In genomic region chr5:116421791-116422481, GRCm38 (mm10) we compare ENCODE assay signal across 9 mouse cellular contexts. TPM values are rescaled to one million over a fixed set of nuclear protein-coding genes. Genes with fewer than 3 reads are reported as not detected.
A peak's percentile ranks its signal among the peaks of the same experiment; 100 is the strongest.
DNase-seq lines count a peak whose midpoint lies in the region; ATAC-seq lines count a peak whose summit lies in the region.
"Had no signal": no experiment of that assay in that cellular context is flagged by ENCODE, and none has a peak within 500 bp of the region (broad histone marks: within the 10 kb centered on the region; RNA-seq: fewer than 3 reads in every experiment).

No protein-coding gene starts in this region.

- H3K9me3 ChIP-seq in heart, embryonic 15.5 days (replicated peaks), result no peaks in the 10 kb centered on the region
- no peaks in the 10 kb centered on the region for H3K9me3 ChIP-seq in liver, embryonic 16.5 days (replicated peaks; ENCODE audit: control insufficient read depth, low read length)
- no peaks in the 10 kb centered on the region for H3K9me3 ChIP-seq in stomach, embryonic 16.5 days (replicated peaks; ENCODE audit: control insufficient read depth, low read length)

- peak overlapping the region; percentile 61 for H3K4me3 ChIP-seq in heart, embryonic 15.5 days
- H3K4me3 ChIP-seq in liver, embryonic 16.5 days (ENCODE audit: low read depth, low read length), result peak overlapping the region; percentile 47
- H3K4me3 ChIP-seq in stomach, embryonic 16.5 days (replicated peaks; ENCODE audit: low read length), result peak overlapping the region; percentile 57

- peaks cover 7% of the 10 kb centered on the region; the same call in 1 of the 2 replicates for H3K36me3 ChIP-seq in heart, embryonic 15.5 days
- no peaks in the 10 kb centered on the region for H3K36me3 ChIP-seq in liver, embryonic 16.5 days (ENCODE audit: control insufficient read depth, insufficient read depth)
- no peaks in the 10 kb centered on the region for H3K36me3 ChIP-seq in stomach, embryonic 16.5 days (ENCODE audit: control insufficient read depth, insufficient read depth, low read length)

- H3K27ac ChIP-seq in heart, embryonic 15.5 days, result peak overlapping the region; percentile 97
- no peak overlapping the region; the same call in 1 of the 2 replicates for H3K27ac ChIP-seq in liver, embryonic 16.5 days (ENCODE audit: low read length)
- H3K27ac ChIP-seq in stomach, embryonic 16.5 days (ENCODE audit: low read length), result peak overlapping the region; percentile 94

- peak overlapping the region; percentile 81 for H3K4me2 ChIP-seq in heart, embryonic 15.5 days
- H3K4me2 ChIP-seq in liver, embryonic 16.5 days (ENCODE audit: low read depth, low read length), result peak overlapping the region; percentile 33
- peak overlapping the region; percentile 67 for H3K4me2 ChIP-seq in stomach, embryonic 16.5 days (ENCODE audit: low read depth, low read length)

- DNase-seq in gastrocnemius, postnatal 10 days, result peak; percentile 33
- DNase-seq in gastrocnemius, postnatal 25 days, result no peak
- peak; percentile 18 to 44 for DNase-seq in adrenal gland, postnatal 36 days

- H3K9ac ChIP-seq in heart, embryonic 15.5 days, result peak overlapping the region; percentile 75
- H3K9ac ChIP-seq in liver, embryonic 16.5 days (ENCODE audit: low read depth, low read length), result peak overlapping the region; percentile 47
- peak overlapping the region; percentile 82 for H3K9ac ChIP-seq in stomach, embryonic 16.5 days (ENCODE audit: low read length)

- no peaks in the 10 kb centered on the region for H3K27me3 ChIP-seq in heart, embryonic 15.5 days
- no peaks in the 10 kb centered on the region for H3K27me3 ChIP-seq in liver, embryonic 16.5 days (ENCODE audit: control insufficient read depth, insufficient read depth, low read depth, low read length)
- no peaks in the 10 kb centered on the region for H3K27me3 ChIP-seq in stomach, embryonic 16.5 days (ENCODE audit: control insufficient read depth, insufficient read depth, low read length)

- WGBS in heart, embryonic 15.5 days, result 31% methylated on average over 22 of the region's 22 CpGs
- 55% methylated on average over 22 of the region's 22 CpGs for WGBS in liver, embryonic 16.5 days (ENCODE audit: insufficient replicate concordance)
- 50% methylated on average over 22 of the region's 22 CpGs for WGBS in stomach, embryonic 16.5 days

- peaks cover 50% of the 10 kb centered on the region for H3K4me1 ChIP-seq in heart, embryonic 15.5 days (replicated peaks)
- no peaks in the 10 kb centered on the region for H3K4me1 ChIP-seq in liver, embryonic 16.5 days (ENCODE audit: control insufficient read depth, low read depth, low read length)
- H3K4me1 ChIP-seq in stomach, embryonic 16.5 days (ENCODE audit: control insufficient read depth, insufficient read depth, low read length), result peaks cover 42% of the 10 kb centered on the region

- no peak for ATAC-seq in heart, embryonic 15.5 days (replicated peaks; ENCODE audit: insufficient number of reproducible peaks, insufficient read depth, low FRiP score, low read depth)
- no peak for ATAC-seq in liver, embryonic 16.5 days (ENCODE audit: low read depth)
- no peak for ATAC-seq in stomach, embryonic 16.5 days (ENCODE audit: insufficient read depth, low FRiP score)
- no peak for ATAC-seq in monocyte, adult 5-6 weeks (replicated peaks; ENCODE audit: insufficient number of reproducible peaks, low FRiP score, low TSS enrichment, poor library complexity, severe bottlenecking)
- no peak for ATAC-seq in megakaryocyte-erythroid progenitor cell, adult 5-6 weeks (replicated peaks; ENCODE audit: low FRiP score, low TSS enrichment, poor library complexity, severe bottlenecking)

RNA-seq across cellular contexts. Expression of gene Hspb8, which starts 0.7 kb away (rescaled TPM):
- total RNA-seq in gastrocnemius, postnatal 10 days (2021), result 100 to 1,000 TPM; 194 to 198 TPM
- 100 to 1,000 TPM; 216 to 227 TPM for total RNA-seq in gastrocnemius, postnatal 25 days (2021)
- 100 to 1,000 TPM; 106 to 228 TPM for total RNA-seq in adrenal gland, postnatal 36 days (2021)
- polyA plus RNA-seq in heart, embryonic 15.5 days (2015; fragmentation: Nextera tagmentation; extraction: Ambion mirVana), result 30.6 and 33.7 TPM in 2 replicates
- polyA plus RNA-seq in liver, embryonic 16.5 days (2015; fragmentation: Nextera tagmentation; extraction: Ambion mirVana), result 2.8 and 3.6 TPM in 2 replicates
- polyA plus RNA-seq in stomach, embryonic 16.5 days (2015; fragmentation: Nextera tagmentation; extraction: Ambion mirVana), result 35.8 and 38.5 TPM in 2 replicates
- not detected in 3 replicates for total RNA-seq in monocyte, adult 5-6 weeks (2017)
- total RNA-seq in megakaryocyte-erythroid progenitor cell, adult 5-6 weeks (2014; fragmentation: Nextera tagmentation), result not detected in 2 replicates
- not detected in 2 replicates for total RNA-seq in megakaryocyte-erythroid progenitor cell, adult 5-6 weeks (2017)
- total RNA-seq: MEL had no signal

Comparison
In these comparisons a context has a peak if more than half of its experiments do, and no peak if none do; other contexts are left out.
1. RNA of gene Hspb8, which starts 0.7 kb away (total RNA-seq): 106 to 228 TPM in adrenal gland, postnatal 36 days, 216 to 227 TPM in gastrocnemius, postnatal 25 days and 194 to 198 TPM in gastrocnemius, postnatal 10 days; not detected in monocyte, adult 5-6 weeks and not detected in megakaryocyte-erythroid progenitor cell, adult 5-6 weeks; every median in the first group is over 100 times any median in the second.
2. Peak in every context shown above with its lines, with median percentiles within 50 percentile points of each other: H3K4me2 ChIP-seq, H3K4me3 ChIP-seq and H3K9ac ChIP-seq.